Mouse (Mus musculus): Measurements from ENCODE around the gene Dpp9. TPM values are rescaled to one million over a fixed set of nuclear protein-coding genes. Genes with fewer than 3 reads are reported as not detected.

The Dpp9 gene
- polyA plus RNA-seq, 1 experiment from 2014 or later: 23.5 TPM

DNA sequence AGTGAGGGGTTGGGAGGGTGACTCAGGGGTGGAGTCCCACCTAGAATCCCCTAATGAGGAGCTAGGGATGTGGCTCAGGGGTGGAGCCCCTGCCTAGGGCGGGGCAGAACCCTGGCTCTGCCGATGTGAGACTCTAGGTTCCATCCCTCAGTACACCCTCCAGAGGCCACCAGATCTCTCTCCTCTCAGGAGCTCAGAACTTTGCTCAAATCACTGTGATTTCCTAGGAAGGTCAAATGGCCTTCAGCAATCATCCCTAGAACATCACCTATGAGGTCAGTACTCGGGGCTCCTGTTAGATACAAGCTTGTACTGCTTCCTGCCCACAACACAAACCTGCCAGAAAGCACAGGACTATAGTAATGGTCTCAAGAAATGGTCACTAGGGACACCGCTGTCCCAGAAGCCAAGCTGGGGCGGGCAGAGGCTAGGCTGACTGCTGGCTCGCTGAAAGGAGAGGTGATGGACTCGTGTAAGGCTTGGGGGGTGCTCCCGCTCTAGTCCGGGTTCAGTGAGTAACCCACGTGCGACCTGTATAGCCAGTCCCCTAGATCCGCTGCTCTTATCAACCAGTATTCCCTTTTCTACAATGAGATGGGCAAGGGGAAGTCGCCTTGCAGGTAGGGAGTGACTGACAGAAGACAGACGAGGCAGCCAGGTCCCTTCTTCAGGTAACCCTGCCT lies 35.6 kb downstream of the Dpp9 start:
- ATAC-seq (ENCODE audit: low read depth): peak; percentile 69
- WGBS (ENCODE audit: insufficient replicate concordance): under 1% methylated on average over 14 of the region's 14 CpGs
- Histone ChIP-seq H3K9me3 (replicated peaks; ENCODE audit: control insufficient read depth, low read length) (no peaks in the 10 kb centered on the region), H3K9ac (ENCODE audit: low read depth, low read length) (peak overlapping the region; percentile 70), H3K4me3 (ENCODE audit: low read depth, low read length) (peak overlapping the region; percentile 77), H3K36me3 (ENCODE audit: control insufficient read depth, insufficient read depth) (peaks cover 3% of the 10 kb centered on the region), H3K4me2 (ENCODE audit: low read depth, low read length) (peak overlapping the region; percentile 78), H3K4me1 (ENCODE audit: control insufficient read depth, low read depth, low read length) (peaks cover 10% of the 10 kb centered on the region), H3K27ac (ENCODE audit: low read length) (peak overlapping the region; percentile 48), H3K27me3 (ENCODE audit: control insufficient read depth, insufficient read depth, low read depth, low read length) (no peaks in the 10 kb centered on the region)

GRCm38 (mm10) chr17:56175416-56175815 lies 43.3 kb downstream of the Dpp9 start:
- no peak overlapping the region for H3K4me2 ChIP-seq (ENCODE audit: low read depth, low read length)

GRCm38 (mm10) chr17:56173401-56174046 lies 45.2 kb downstream of the Dpp9 start:
- Histone ChIP-seq H3K9me3 (replicated peaks; ENCODE audit: control insufficient read depth, low read length) (no peaks in the 10 kb centered on the region), H3K27me3 (ENCODE audit: control insufficient read depth, insufficient read depth, low read depth, low read length) (no peaks in the 10 kb centered on the region), H3K36me3 (ENCODE audit: control insufficient read depth, insufficient read depth) (peaks cover 12% of the 10 kb centered on the region), H3K4me2 (ENCODE audit: low read depth, low read length) (no peak overlapping the region), H3K4me3 (ENCODE audit: low read depth, low read length) (no peak overlapping the region), H3K9ac (ENCODE audit: low read depth, low read length) (no peak overlapping the region), H3K27ac (ENCODE audit: low read length) (no peak overlapping the region), H3K4me1 (ENCODE audit: control insufficient read depth, low read depth, low read length) (peaks cover 7% of the 10 kb centered on the region)
- WGBS (ENCODE audit: insufficient replicate concordance): 44% methylated on average over 10 of the region's 10 CpGs
- ATAC-seq (ENCODE audit: low read depth): no peak

More at GRCm38 (mm10) chr17:56175416-56175815, 43.3 kb downstream of the Dpp9 start:
- no peaks in the 10 kb centered on the region for H3K27me3 ChIP-seq (ENCODE audit: control insufficient read depth, insufficient read depth, low read depth, low read length)
- no peaks in the 10 kb centered on the region for H3K9me3 ChIP-seq (replicated peaks; ENCODE audit: control insufficient read depth, low read length)
- WGBS (ENCODE audit: insufficient replicate concordance): 76% methylated on average over 3 of the region's 3 CpGs
- no peaks in the 10 kb centered on the region for H3K4me1 ChIP-seq (ENCODE audit: control insufficient read depth, low read depth, low read length)
- H3K27ac ChIP-seq (ENCODE audit: low read length): no peak overlapping the region
- H3K36me3 ChIP-seq (ENCODE audit: control insufficient read depth, insufficient read depth): peaks cover 12% of the 10 kb centered on the region
- ATAC-seq (ENCODE audit: low read depth): no peak
- H3K9ac ChIP-seq (ENCODE audit: low read depth, low read length): no peak overlapping the region
- no peak overlapping the region for H3K4me3 ChIP-seq (ENCODE audit: low read depth, low read length)

DNA sequence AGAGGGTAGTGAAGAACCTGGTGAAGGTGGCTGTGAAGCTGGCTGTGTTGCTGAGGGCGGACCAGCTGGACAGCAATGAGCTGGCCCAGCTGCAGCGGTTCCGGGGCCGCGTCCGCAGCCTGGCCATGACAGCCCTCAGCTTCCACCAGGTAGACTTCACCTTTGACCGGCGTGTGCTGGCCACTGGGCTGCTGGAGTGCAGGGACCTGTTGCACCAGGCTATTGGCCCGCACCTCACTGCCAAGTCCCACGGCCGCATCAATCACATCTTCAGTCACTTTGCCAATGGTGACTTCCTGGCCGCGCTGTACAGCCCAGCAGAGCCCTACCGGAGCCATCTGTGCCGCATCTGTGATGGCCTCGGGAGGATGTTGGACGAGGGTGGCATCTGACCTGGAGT lies 46.8 kb downstream of the Dpp9 start:
- no peak overlapping the region for H3K9ac ChIP-seq (ENCODE audit: low read depth, low read length)
- 78% methylated on average over 17 of the region's 17 CpGs for WGBS (ENCODE audit: insufficient replicate concordance)
- no peaks in the 10 kb centered on the region for H3K27me3 ChIP-seq (ENCODE audit: control insufficient read depth, insufficient read depth, low read depth, low read length)
- H3K27ac ChIP-seq (ENCODE audit: low read length): no peak overlapping the region
- H3K9me3 ChIP-seq (replicated peaks; ENCODE audit: control insufficient read depth, low read length): no peaks in the 10 kb centered on the region
- H3K4me3 ChIP-seq (ENCODE audit: low read depth, low read length): no peak overlapping the region
- peaks cover 7% of the 10 kb centered on the region for H3K4me1 ChIP-seq (ENCODE audit: control insufficient read depth, low read depth, low read length)
- ATAC-seq (ENCODE audit: low read depth): no peak
- H3K36me3 ChIP-seq (ENCODE audit: control insufficient read depth, insufficient read depth): peaks cover 3% of the 10 kb centered on the region
- H3K4me2 ChIP-seq (ENCODE audit: low read depth, low read length): no peak overlapping the region

- ATAC-seq (ENCODE audit: low read depth): no peak
- H3K9me3 ChIP-seq (replicated peaks; ENCODE audit: control insufficient read depth, low read length): no peaks in the 10 kb centered on the region
- H3K9ac ChIP-seq (ENCODE audit: low read depth, low read length): no peak overlapping the region
- no peak overlapping the region for H3K27ac ChIP-seq (ENCODE audit: low read length)
- H3K36me3 ChIP-seq (ENCODE audit: control insufficient read depth, insufficient read depth): peaks cover 3% of the 10 kb centered on the region
- peaks cover 7% of the 10 kb centered on the region for H3K4me1 ChIP-seq (ENCODE audit: control insufficient read depth, low read depth, low read length)
- 62% methylated on average over 9 of the region's 9 CpGs for WGBS (ENCODE audit: insufficient replicate concordance)
- H3K4me2 ChIP-seq (ENCODE audit: low read depth, low read length): no peak overlapping the region
- no peaks in the 10 kb centered on the region for H3K27me3 ChIP-seq (ENCODE audit: control insufficient read depth, insufficient read depth, low read depth, low read length)
- no peak overlapping the region for H3K4me3 ChIP-seq (ENCODE audit: low read depth, low read length)
Observed at GRCm38 (mm10) chr17:56171456-56171855, 47.2 kb downstream of the Dpp9 start.

DNA sequence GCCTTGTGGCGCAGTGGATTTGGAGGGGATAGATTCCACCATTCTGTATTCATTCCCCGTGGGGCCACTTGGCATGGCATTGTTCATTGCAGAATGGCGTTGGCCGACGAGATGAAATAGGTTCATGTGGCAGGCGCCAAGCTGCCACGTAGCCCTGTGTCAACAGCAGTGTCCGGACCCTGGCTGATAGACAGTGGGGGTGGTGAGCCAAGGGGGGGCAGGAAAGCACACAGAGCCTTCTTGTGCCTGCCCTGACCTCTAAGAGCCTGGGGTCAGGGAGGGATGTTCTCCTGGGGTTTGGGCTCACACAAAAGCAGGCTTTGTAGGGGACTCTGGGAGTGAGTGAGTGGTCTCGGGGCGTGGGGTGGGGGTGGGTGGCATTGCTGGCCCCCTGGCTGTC lies 48.1 kb downstream of the Dpp9 start:
- no peak for ATAC-seq (ENCODE audit: low read depth)
- H3K9me3 ChIP-seq (replicated peaks; ENCODE audit: control insufficient read depth, low read length): no peaks in the 10 kb centered on the region
- H3K9ac ChIP-seq (ENCODE audit: low read depth, low read length): no peak overlapping the region
- 59% methylated on average over 10 of the region's 10 CpGs for WGBS (ENCODE audit: insufficient replicate concordance)
- no peak overlapping the region for H3K4me2 ChIP-seq (ENCODE audit: low read depth, low read length)
- no peak overlapping the region for H3K4me3 ChIP-seq (ENCODE audit: low read depth, low read length)
- H3K36me3 ChIP-seq (ENCODE audit: control insufficient read depth, insufficient read depth): no peaks in the 10 kb centered on the region; the same call in 1 of the 2 replicates
- no peaks in the 10 kb centered on the region for H3K27me3 ChIP-seq (ENCODE audit: control insufficient read depth, insufficient read depth, low read depth, low read length)
- H3K27ac ChIP-seq (ENCODE audit: low read length): no peak overlapping the region
- H3K4me1 ChIP-seq (ENCODE audit: control insufficient read depth, low read depth, low read length): peaks cover 7% of the 10 kb centered on the region

DNA sequence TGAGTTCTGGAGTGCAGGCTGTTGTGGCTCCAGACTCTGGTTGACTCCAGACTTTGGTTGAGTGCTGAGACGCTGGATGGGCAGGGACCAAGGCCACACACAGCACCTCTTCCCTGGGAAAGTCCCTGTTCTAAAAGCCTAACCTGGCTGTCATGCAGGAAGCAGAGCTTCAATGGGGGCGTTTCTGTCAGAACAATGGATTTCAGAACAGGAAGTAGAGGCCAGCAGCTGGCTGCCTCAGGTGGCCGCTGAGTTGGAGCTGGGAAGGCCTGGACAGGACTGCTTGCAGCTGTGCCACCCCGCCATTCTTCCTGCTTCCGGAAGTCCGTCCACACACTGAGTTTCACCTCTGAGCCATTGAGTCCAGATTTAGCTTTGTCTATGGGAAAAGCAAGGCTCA lies 48.9 kb downstream of the Dpp9 start:
- Histone ChIP-seq H3K9me3 (replicated peaks; ENCODE audit: control insufficient read depth, low read length) (no peaks in the 10 kb centered on the region), H3K9ac (ENCODE audit: low read depth, low read length) (no peak overlapping the region), H3K27ac (ENCODE audit: low read length) (peak overlapping the region; percentile 39; the same call in 1 of the 2 replicates), H3K4me2 (ENCODE audit: low read depth, low read length) (no peak overlapping the region), H3K4me3 (ENCODE audit: low read depth, low read length) (no peak overlapping the region), H3K36me3 (ENCODE audit: control insufficient read depth, insufficient read depth) (no peaks in the 10 kb centered on the region), H3K27me3 (ENCODE audit: control insufficient read depth, insufficient read depth, low read depth, low read length) (no peaks in the 10 kb centered on the region), H3K4me1 (ENCODE audit: control insufficient read depth, low read depth, low read length) (peaks cover 7% of the 10 kb centered on the region)
- peak; percentile 51 for ATAC-seq (ENCODE audit: low read depth)
- WGBS (ENCODE audit: insufficient replicate concordance): 37% methylated on average over 6 of the region's 6 CpGs

- no peak overlapping the region for H3K4me3 ChIP-seq (ENCODE audit: low read depth, low read length)
- ATAC-seq (ENCODE audit: low read depth): no peak
- no peaks in the 10 kb centered on the region for H3K27me3 ChIP-seq (ENCODE audit: control insufficient read depth, insufficient read depth, low read depth, low read length)
- H3K9ac ChIP-seq (ENCODE audit: low read depth, low read length): no peak overlapping the region
- H3K4me2 ChIP-seq (ENCODE audit: low read depth, low read length): no peak overlapping the region
- H3K27ac ChIP-seq (ENCODE audit: low read length): no peak overlapping the region
- no peaks in the 10 kb centered on the region for H3K36me3 ChIP-seq (ENCODE audit: control insufficient read depth, insufficient read depth)
- H3K9me3 ChIP-seq (replicated peaks; ENCODE audit: control insufficient read depth, low read length): no peaks in the 10 kb centered on the region
- WGBS (ENCODE audit: insufficient replicate concordance): 63% methylated on average over 11 of the region's 11 CpGs
- peaks cover 25% of the 10 kb centered on the region for H3K4me1 ChIP-seq (ENCODE audit: control insufficient read depth, low read depth, low read length)
Observed at GRCm38 (mm10) chr17:56165671-56166070, 53.0 kb downstream of the Dpp9 start.

GRCm38 (mm10) chr17:56164510-56164909 lies 54.2 kb downstream of the Dpp9 start:
- no peak overlapping the region for H3K9ac ChIP-seq (ENCODE audit: low read depth, low read length)
- H3K36me3 ChIP-seq (ENCODE audit: control insufficient read depth, insufficient read depth): no peaks in the 10 kb centered on the region
- H3K4me1 ChIP-seq (ENCODE audit: control insufficient read depth, low read depth, low read length): peaks cover 17% of the 10 kb centered on the region
- no peaks in the 10 kb centered on the region for H3K27me3 ChIP-seq (ENCODE audit: control insufficient read depth, insufficient read depth, low read depth, low read length)
- H3K4me2 ChIP-seq (ENCODE audit: low read depth, low read length): no peak overlapping the region
- H3K4me3 ChIP-seq (ENCODE audit: low read depth, low read length): no peak overlapping the region
- no peak overlapping the region for H3K27ac ChIP-seq (ENCODE audit: low read length)
- no peaks in the 10 kb centered on the region for H3K9me3 ChIP-seq (replicated peaks; ENCODE audit: control insufficient read depth, low read length)
- WGBS (ENCODE audit: insufficient replicate concordance): 35% methylated on average over 3 of the region's 3 CpGs
- no peak for ATAC-seq (ENCODE audit: low read depth)
